ENCODE assay signal across 8 mouse cellular contexts in the genomic region with DNA sequence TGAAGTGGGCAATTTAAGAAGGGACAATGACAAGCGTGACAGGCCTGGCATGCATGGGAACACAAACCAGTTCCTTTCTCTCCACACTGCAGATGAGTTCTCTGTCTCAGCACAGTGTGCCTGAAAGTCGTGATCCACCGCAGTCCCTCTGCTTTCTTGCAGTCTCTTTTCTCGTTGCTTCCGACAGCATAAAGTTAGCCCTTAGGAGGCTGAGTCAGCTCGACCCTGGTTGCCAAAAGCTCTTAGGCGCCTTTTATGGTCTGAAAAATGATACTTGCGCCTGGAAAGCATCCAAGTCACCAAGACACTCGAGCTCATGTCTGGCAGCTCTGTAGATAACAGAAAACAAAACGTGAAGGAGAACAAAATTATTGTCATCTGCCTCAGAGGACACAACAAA. TPM values are rescaled to one million over a fixed set of nuclear protein-coding genes. Genes with fewer than 3 reads are reported as not detected.
DNase-seq lines count a peak whose midpoint lies in the region; ATAC-seq and TF ChIP-seq lines count a peak whose summit lies in the region.

No protein-coding gene starts in this region.

- no peak overlapping the region for H3K9ac ChIP-seq in MEL (ENCODE audit: control insufficient read depth, low read depth, low read length, poor library complexity, severe bottlenecking)
- no peak overlapping the region for H3K9ac ChIP-seq in forebrain, embryonic 12.5 days

- H3K36me3 ChIP-seq in MEL (ENCODE audit: control insufficient read depth in 1 of 2, insufficient read depth in 2 of 2, low read length in 2 of 2): no peaks in the 10 kb centered on the region
- H3K36me3 ChIP-seq in forebrain, embryonic 12.5 days (replicated peaks): no peaks in the 10 kb centered on the region

- 82% methylated on average over 10 of the region's 10 CpGs for WGBS in forebrain, embryonic 12.5 days

- no peak for TF ChIP-seq CTCF in MEL (IDR thresholded peaks at IDR 0.05 in 2 of 3, conservative IDR thresholded peaks at IDR 0.05 in 1 of 3; ENCODE audit: control insufficient read depth in 1 of 3, insufficient read depth in 1 of 3, low read depth in 2 of 3, low read length in 3 of 3, poor library complexity in 1 of 3, severe bottlenecking in 1 of 3)
- no peak for TF ChIP-seq CTCF in layer of hippocampus, adult 2 months (conservative IDR thresholded peaks at IDR 0.05)

- intact Hi-C loops in heart, postnatal 36 days (cut with DNase I): loop anchor here (5.0 kb wide), 1 partner anchor 101 kb away; no protein-coding TSS in a partner anchor

- no peak for ATAC-seq in forebrain, embryonic 12.5 days (ENCODE audit: low FRiP score)
- no peak for ATAC-seq in cerebellum, adult (ENCODE audit: insufficient number of reproducible peaks, low FRiP score, low TSS enrichment)

- no peak overlapping the region for H3K27ac ChIP-seq in MEL (ENCODE audit: control insufficient read depth, low read depth, low read length)
- H3K27ac ChIP-seq in layer of hippocampus, adult 2 months: no peak overlapping the region
- no peak overlapping the region for H3K27ac ChIP-seq in forebrain, embryonic 12.5 days

- H3K27me3 ChIP-seq in MEL (ENCODE audit: control insufficient read depth in 1 of 2, insufficient read depth in 2 of 2, low read length in 2 of 2): no peaks in the 10 kb centered on the region
- H3K27me3 ChIP-seq in forebrain, embryonic 12.5 days: no peaks in the 10 kb centered on the region

- TF ChIP-seq EP300 in MEL (IDR thresholded peaks at IDR 0.05; ENCODE audit: low read depth in 1 of 2, low read length in 2 of 2): no peak

- no peaks in the 10 kb centered on the region for H3K9me3 ChIP-seq in MEL (replicated peaks; ENCODE audit: insufficient read depth, low read length)
- no peaks in the 10 kb centered on the region for H3K9me3 ChIP-seq in forebrain, embryonic 12.5 days

- H3K4me2 ChIP-seq in forebrain, embryonic 12.5 days: no peak overlapping the region

- DNase-seq in 3134 (ENCODE audit: extremely low read depth, insufficient read length, low spot score) (peak; percentile 55), MEL (ENCODE audit: low read depth, low spot score) (peak; percentile 34)
- peak; percentile 25 for DNase-seq in fibroblast of lung, adult 2 months (ENCODE audit: low read depth)
- DNase-seq in heart, postnatal 36 days: peak; percentile 37 to 43
- no peak for DNase-seq in layer of hippocampus, adult 2 months (ENCODE audit: low spot score in 2 of 2)
- no peak for DNase-seq in layer of hippocampus, adult 9-11 months

- no peaks in the 10 kb centered on the region for H3K4me1 ChIP-seq in MEL (ENCODE audit: control insufficient read depth in 1 of 2, insufficient read depth in 2 of 2, low read length in 2 of 2)
- H3K4me1 ChIP-seq in forebrain, embryonic 12.5 days: no peaks in the 10 kb centered on the region

- no peak for TF ChIP-seq POLR2A in MEL (IDR thresholded peaks at IDR 0.05; ENCODE audit: control insufficient read depth in 1 of 2, insufficient read depth in 1 of 2, low read depth in 1 of 2, low read length in 2 of 2, poor library complexity in 1 of 2)

- TF ChIP-seq RAD21 in MEL (IDR thresholded peaks at IDR 0.05; ENCODE audit: low read depth, low read length): no peak

- no peaks in the 10 kb centered on the region for H3K79me2 ChIP-seq in MEL (ENCODE audit: control insufficient read depth, insufficient read depth, low read length, poor library complexity)

- no peak overlapping the region for H3K4me3 ChIP-seq in MEL (ENCODE audit: control insufficient read depth in 1 of 2, insufficient read depth in 1 of 2, low read depth in 2 of 2, low read length in 2 of 2)
- no peak overlapping the region for H3K4me3 ChIP-seq in layer of hippocampus, adult 2 months
- H3K4me3 ChIP-seq in forebrain, embryonic 12.5 days (replicated peaks): no peak overlapping the region

TF ChIP-seq in MEL, 35 proteins besides CTCF, POLR2A, EP300 and RAD21:
- no peak for TF ChIP-seq NRF1 (IDR thresholded peaks at IDR 0.05; ENCODE audit: insufficient read depth, low read depth, low read length, poor library complexity, severe bottlenecking)
- TF ChIP-seq USF2 (IDR thresholded peaks at IDR 0.05; ENCODE audit: borderline replicate concordance in 1 of 2, insufficient read depth in 1 of 2, low read depth in 1 of 2, low read length in 2 of 2): no peak
- no peak for TF ChIP-seq HCFC1 (IDR thresholded peaks at IDR 0.05; ENCODE audit: low read depth, low read length)
- no peak for TF ChIP-seq MYB (IDR thresholded peaks at IDR 0.05; ENCODE audit: low read depth, low read length)
- TF ChIP-seq POLR2AphosphoS2 (IDR thresholded peaks at IDR 0.05; ENCODE audit: low read length): no peak
- TF ChIP-seq SIN3A (IDR thresholded peaks at IDR 0.05; ENCODE audit: low read length): no peak
- TF ChIP-seq KAT2A (conservative IDR thresholded peaks at IDR 0.05; ENCODE audit: low read depth, low read length): no peak
- TF ChIP-seq SMC3 (IDR thresholded peaks at IDR 0.05; ENCODE audit: low read depth, low read length): no peak
- no peak for TF ChIP-seq MAZ (IDR thresholded peaks at IDR 0.05; ENCODE audit: low read depth, low read length)
- no peak for TF ChIP-seq ZKSCAN1 (IDR thresholded peaks at IDR 0.05; ENCODE audit: low read depth, low read length)
- TF ChIP-seq TBP (IDR thresholded peaks at IDR 0.05; ENCODE audit: low read depth, low read length): no peak
- TF ChIP-seq ZNF384 (IDR thresholded peaks at IDR 0.05; ENCODE audit: low read depth, low read length): no peak

RNA-seq across cellular contexts. Expression of a gene that starts 47.1 kb away (rescaled TPM):
- total RNA-seq in MEL (2012; rRNA removed): not detected in 2 replicates
- polyA plus RNA-seq in MEL (2012; ENCODE audit: insufficient read depth in 1 of 2, insufficient read length in 2 of 2, low read depth in 1 of 2, low replicate concordance in 2 of 2, missing spikeins in 1 of 2): not detected
- 10 to 100 TPM; 10.1 TPM for total RNA-seq in heart, postnatal 36 days (2021)
- 1 to 10 TPM in 1 of 2 experiments, under 1 TPM in 1; 0.82 to 1.2 TPM for total RNA-seq in layer of hippocampus, adult 2 months (2021)
- polyA plus RNA-seq in forebrain, embryonic 12.5 days (2016; fragmentation: Nextera tagmentation; extraction: Ambion mirVana): 8.8 and 14.1 TPM in 2 replicates

Comparison
In these comparisons a context has a peak if more than half of its experiments do, and no peak if none do; other contexts are left out.
1. DNase-seq: peak in 3134 (single experiment), MEL (single experiment), fibroblast of lung, adult 2 months (single experiment) and heart, postnatal 36 days (2 of 2); none in layer of hippocampus, adult 2 months (0 of 2) and layer of hippocampus, adult 9-11 months (single experiment).
2. RNA of a gene that starts 47.1 kb away (total RNA-seq): 10.1 TPM in heart, postnatal 36 days; 0.82 to 1.2 TPM in layer of hippocampus, adult 2 months and not detected in MEL; every median in the first group is over 4 times any median in the second.